Mouse (Mus musculus) cerebellum, adult 9-10 months (tissue): ENCODE data around the gene Dppa3.

Experiments used
- DNase-seq: peaks from one replicate; pipeline ENCODE4 v3.0.0; 2022

The Dppa3 gene

GRCm38 (mm10) chr6:122669406-122670200 is 43.4 kb downstream of the Dppa3 start:
- DNase-seq: peak; percentile 99

GRCm38 (mm10) chr6:122670201-122670551 is 44.0 kb downstream of the Dppa3 start:
- DNase-seq: peak; percentile 42

GRCm38 (mm10) chr6:122670841-122671240 is 44.6 kb downstream of the Dppa3 start:
- no peak for DNase-seq

GRCm38 (mm10) chr6:122672746-122673145 is 46.5 kb downstream of the Dppa3 start:
- no peak for DNase-seq
